In the genomic region with DNA sequence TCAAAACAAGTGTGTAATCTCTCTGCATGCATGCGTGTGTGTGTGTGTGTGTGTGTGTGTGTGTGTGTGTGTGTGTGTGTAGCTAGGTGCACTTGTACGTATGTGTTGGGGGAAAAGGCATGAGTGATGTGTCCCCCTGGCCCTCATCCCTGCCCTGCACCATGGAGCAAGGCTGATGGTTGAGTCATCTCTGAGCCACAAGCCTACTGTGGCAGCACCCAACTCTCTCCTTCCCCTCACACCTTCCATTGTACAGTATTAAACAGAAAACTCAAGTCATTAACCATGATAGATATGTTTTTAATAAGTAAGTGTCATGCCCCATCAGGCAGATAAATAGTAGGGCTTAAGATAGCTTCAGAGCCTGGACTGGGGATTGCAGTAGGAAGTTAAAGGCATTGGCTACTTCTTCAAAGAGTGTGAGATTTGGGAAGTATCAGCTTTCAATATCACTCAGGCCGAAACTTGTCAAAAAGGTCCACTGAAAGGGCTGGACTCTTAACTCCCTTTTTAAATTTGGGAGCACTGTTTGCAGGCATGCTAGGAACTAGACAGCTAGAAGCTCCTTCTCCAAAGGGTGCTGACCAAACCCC, we compare ENCODE assay signal across 19 mouse cellular contexts.
DNase-seq lines count a peak whose midpoint lies in the region.
"Had no signal": no experiment of that assay in that cellular context is flagged by ENCODE, and none has a peak within 500 bp of the region (broad histone marks: within the 10 kb centered on the region; RNA-seq: fewer than 3 reads in every experiment).

No protein-coding gene starts in this region.

- H3K27ac ChIP-seq in heart, embryonic 10.5 days, result no peak overlapping the region
- peak overlapping the region; percentile 68 for H3K27ac ChIP-seq in brown adipose tissue, adult 24 weeks (replicated peaks; ENCODE audit: low read depth, low read length)
- H3K27ac ChIP-seq: heart, adult 2 months; limb, embryonic 10.5 days; liver, embryonic 13.5 days; lung, embryonic 15.5 days had no signal

- H3K36me3 ChIP-seq in heart, embryonic 10.5 days, result no peaks in the 10 kb centered on the region
- H3K36me3 ChIP-seq: embryonic facial prominence, embryonic 15.5 days; limb, embryonic 10.5 days; liver, embryonic 13.5 days; lung, embryonic 15.5 days had no signal

- H3K27me3 ChIP-seq in heart, embryonic 10.5 days (ENCODE audit: insufficient read depth, poor library complexity, severe bottlenecking), result peaks cover 9% of the 10 kb centered on the region; the same call in 1 of the 2 replicates
- H3K27me3 ChIP-seq: liver, embryonic 13.5 days; lung, embryonic 15.5 days had no signal

- H3K4me1 ChIP-seq in heart, embryonic 10.5 days, result no peaks in the 10 kb centered on the region
- peaks cover 4% of the 10 kb centered on the region; the same call in 1 of the 2 replicates for H3K4me1 ChIP-seq in brown adipose tissue, adult 24 weeks (ENCODE audit: control insufficient read depth, insufficient read depth, insufficient read length, low read length)
- H3K4me1 ChIP-seq: liver, embryonic 13.5 days; lung, embryonic 15.5 days had no signal

- H3K4me3 ChIP-seq in heart, embryonic 10.5 days, result no peak overlapping the region
- H3K4me3 ChIP-seq in brown adipose tissue, adult 24 weeks (ENCODE audit: insufficient read depth, low read depth, low read length), result no peak overlapping the region
- H3K4me3 ChIP-seq: embryonic facial prominence, embryonic 15.5 days; heart, adult 2 months; limb, embryonic 10.5 days; liver, embryonic 13.5 days; lung, embryonic 15.5 days had no signal

- WGBS in heart, embryonic 10.5 days, result 84% methylated on average over 3 of the region's 3 CpGs

- DNase-seq in adrenal gland, postnatal 14 days, result peak; percentile 38
- no peak for DNase-seq in adrenal gland, adult 8-10 months
- peak; percentile 24 to 32 for DNase-seq in heart, adult 9 months (ENCODE audit: low spot score in 2 of 2)
- DNase-seq in heart, embryonic 10.5 days (ENCODE audit: low spot score), result no peak
- DNase-seq in A20 (ENCODE audit: low read depth, low spot score), result peak; percentile 55
- no peak for DNase-seq in neural tube, embryonic 10.5 days (ENCODE audit: extremely low spot score, low spot score)
- DNase-seq in left cerebral cortex, adult 8-10 months (ENCODE audit: low spot score in 2 of 2), result no peak
- DNase-seq: cerebellum, adult 8-10 months; heart, adult 2 months; heart, postnatal 14 days; kidney, adult 8-10 months; kidney, postnatal 4 days; liver, embryonic 13.5 days; right cerebral cortex, adult 18-20 months; thymus, postnatal 4 days had no signal

- no peaks in the 10 kb centered on the region for H3K9me3 ChIP-seq in heart, embryonic 10.5 days
- H3K9me3 ChIP-seq: embryonic facial prominence, embryonic 15.5 days; limb, embryonic 10.5 days; liver, embryonic 13.5 days; lung, embryonic 15.5 days had no signal

Comparison
In these comparisons a context has a peak if more than half of its experiments do, and no peak if none do; other contexts are left out.
1. DNase-seq: peak in adrenal gland, postnatal 14 days (single experiment), heart, adult 9 months (2 of 2) and A20 (single experiment); none in adrenal gland, adult 8-10 months (single experiment), heart, embryonic 10.5 days (single experiment), neural tube, embryonic 10.5 days (single experiment) and left cerebral cortex, adult 8-10 months (0 of 2).